Mouse (Mus musculus) lung, adult 18-20 months (tissue): ENCODE results near the gene Bglap3.

Experiments used
- DNase-seq, 2 experiments: peaks; one replicate each; pipeline ENCODE4 v3.0.0; 2022; ENCODE audit warnings: mixed read lengths in 2 of 2

Bglap3 gene

DNA sequence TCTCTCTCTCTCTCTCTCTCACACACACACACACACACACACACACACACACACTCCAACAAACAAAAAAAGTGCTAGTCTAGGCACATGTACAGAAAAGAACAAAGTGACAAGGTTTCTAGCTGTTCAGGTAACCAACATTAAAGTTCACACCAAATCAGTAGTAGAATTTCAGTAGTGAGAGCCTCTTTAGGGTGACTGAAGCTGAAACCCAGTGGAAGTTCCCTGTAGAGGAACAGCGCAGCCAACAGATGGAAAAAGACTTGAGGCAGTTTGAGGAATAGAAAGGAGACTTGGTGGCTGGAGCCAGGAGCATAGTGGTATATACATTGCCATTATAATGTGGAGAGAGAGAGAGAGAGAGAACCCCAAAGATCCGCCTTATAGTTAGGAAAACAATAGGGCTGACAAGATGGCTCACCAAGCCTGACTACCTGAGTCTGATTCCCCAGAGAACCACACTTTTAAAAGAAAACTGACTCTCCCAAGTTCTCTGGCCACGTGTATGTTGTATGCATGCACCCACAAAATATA, 37.6 kb downstream of the Bglap3 start:
- no peak for DNase-seq

- peak; percentile 56 to 74 for DNase-seq
Measured at GRCm38 (mm10) chr3:88334029-88334658, 38.4 kb downstream of the Bglap3 start.

GRCm38 (mm10) chr3:88331282-88331681, 41.3 kb downstream of the Bglap3 start:
- DNase-seq = peak in 1 of 2 experiments; percentile 59

- DNase-seq = no peak
Measured at GRCm38 (mm10) chr3:88328956-88329355, 43.6 kb downstream of the Bglap3 start.

- DNase-seq = peak; percentile 58 to 64
Measured at GRCm38 (mm10) chr3:88324951-88325405, 47.6 kb downstream of the Bglap3 start, which contains the start of gene Glmp. Gene Glmp (plus strand): TSS chr3:88325023.
